Mouse (Mus musculus): ENCODE measurements around the gene Dhx9.

Gene Dhx9

GRCm38 (mm10) chr1:153487500-153487879 is at the start of gene Dhx9:
Gene Dhx9 (minus strand): TSS chr1:153487660.
- DNase-seq (ENCODE audit: low read depth, low spot score), result peak; percentile 97

- no peak for DNase-seq (ENCODE audit: low read depth, low spot score)
Observed at GRCm38 (mm10) chr1:153535611-153536010, 48.2 kb upstream of the Dhx9 start.

- DNase-seq (ENCODE audit: low read depth, low spot score), result peak; percentile 78
Observed at GRCm38 (mm10) chr1:153532896-153533295, 45.4 kb upstream of the Dhx9 start.

GRCm38 (mm10) chr1:153532234-153532841 is 44.9 kb upstream of the Dhx9 start:
- peak; percentile 38 for DNase-seq (ENCODE audit: low read depth, low spot score)

- DNase-seq (ENCODE audit: low read depth, low spot score), result peak; percentile 15
Observed at GRCm38 (mm10) chr1:153531677-153532233, 44.3 kb upstream of the Dhx9 start.

GRCm38 (mm10) chr1:153522116-153522515 is 34.7 kb upstream of the Dhx9 start:
- no peak for DNase-seq (ENCODE audit: low read depth, low spot score)

- DNase-seq (ENCODE audit: low read depth, low spot score), result no peak
Observed at GRCm38 (mm10) chr1:153515368-153515767, 27.9 kb upstream of the Dhx9 start.

- DNase-seq (ENCODE audit: low read depth, low spot score), result no peak
Observed at GRCm38 (mm10) chr1:153510330-153511009, 23.0 kb upstream of the Dhx9 start.

GRCm38 (mm10) chr1:153509569-153509968 is 22.1 kb upstream of the Dhx9 start:
- peak; percentile 52 for DNase-seq (ENCODE audit: low read depth, low spot score)

GRCm38 (mm10) chr1:153509012-153509411 is 21.6 kb upstream of the Dhx9 start:
- DNase-seq (ENCODE audit: low read depth, low spot score), result no peak

GRCm38 (mm10) chr1:153506266-153506665 is 18.8 kb upstream of the Dhx9 start:
- no peak for DNase-seq (ENCODE audit: low read depth, low spot score)

- DNase-seq (ENCODE audit: low read depth, low spot score), result peak; percentile 58
Observed at GRCm38 (mm10) chr1:153501644-153502321, 14.3 kb upstream of the Dhx9 start.

- peak; percentile 76 for DNase-seq (ENCODE audit: low read depth, low spot score)
Observed at GRCm38 (mm10) chr1:153500030-153500429, 12.6 kb upstream of the Dhx9 start.

- no peak for DNase-seq (ENCODE audit: low read depth, low spot score)
Observed at GRCm38 (mm10) chr1:153496030-153496429, 8.6 kb upstream of the Dhx9 start.

- peak; percentile 81 for DNase-seq (ENCODE audit: low read depth, low spot score)
Observed at GRCm38 (mm10) chr1:153493931-153494330, 6.5 kb upstream of the Dhx9 start.

- DNase-seq (ENCODE audit: low read depth, low spot score), result peak; percentile 80
Observed at GRCm38 (mm10) chr1:153493338-153493737, 5.9 kb upstream of the Dhx9 start.

GRCm38 (mm10) chr1:153491822-153492221 is 4.4 kb upstream of the Dhx9 start:
- no peak for DNase-seq (ENCODE audit: low read depth, low spot score)

GRCm38 (mm10) chr1:153491345-153491744 is 3.9 kb upstream of the Dhx9 start:
- no peak for DNase-seq (ENCODE audit: low read depth, low spot score)

- DNase-seq (ENCODE audit: low read depth, low spot score), result no peak
Observed at GRCm38 (mm10) chr1:153489963-153490362, 2.5 kb upstream of the Dhx9 start.

GRCm38 (mm10) chr1:153489540-153489939 is 2.1 kb upstream of the Dhx9 start:
- peak; percentile 29 for DNase-seq (ENCODE audit: low read depth, low spot score)

- DNase-seq (ENCODE audit: low read depth, low spot score), result peak; percentile 63
Observed at GRCm38 (mm10) chr1:153489132-153489531, 1.7 kb upstream of the Dhx9 start.

GRCm38 (mm10) chr1:153486767-153487499 is 527 bp downstream of the Dhx9 start:
- peak; percentile 84 for DNase-seq (ENCODE audit: low read depth, low spot score)

Measured in ZHBTc4 (cell line).